In genomic region chr19:59630706-59631105, GRCm38 (mm10) we compare ENCODE assay signal across 10 mouse cellular contexts.
"Had no signal": no experiment of that assay in that cellular context is flagged by ENCODE, and none has a peak within 500 bp of the region (broad histone marks: within the 10 kb centered on the region; RNA-seq: fewer than 3 reads in every experiment).

No protein-coding gene starts in this region.

- H3K27ac ChIP-seq: left cerebral cortex, adult 2 months; limb, embryonic 15.5 days; liver, embryonic 12.5 days; midbrain, embryonic 12.5 days had no signal

- ATAC-seq: intestine, embryonic 16.5 days; liver, embryonic 12.5 days had no signal

- H3K36me3 ChIP-seq: limb, embryonic 15.5 days; liver, embryonic 12.5 days; midbrain, embryonic 12.5 days had no signal

- DNase-seq: lung, embryonic 14.5 days; lung, postnatal 10 days; lung, postnatal 4 days; right cerebral cortex, postnatal 14 days had no signal

- H3K9ac ChIP-seq: limb, embryonic 15.5 days; liver, embryonic 12.5 days; lung, embryonic 14.5 days; midbrain, embryonic 12.5 days had no signal

- H3K27me3 ChIP-seq: limb, embryonic 15.5 days; liver, embryonic 12.5 days; megakaryocyte, embryonic 14.5 days had no signal

- H3K4me2 ChIP-seq: limb, embryonic 15.5 days; liver, embryonic 12.5 days; lung, embryonic 14.5 days; midbrain, embryonic 12.5 days had no signal

- H3K4me1 ChIP-seq: liver, embryonic 12.5 days; megakaryocyte, embryonic 14.5 days had no signal

- H3K4me3 ChIP-seq: left cerebral cortex, adult 2 months; limb, embryonic 15.5 days; liver, embryonic 12.5 days; megakaryocyte, embryonic 14.5 days; midbrain, embryonic 12.5 days had no signal

- H3K9me3 ChIP-seq: limb, embryonic 15.5 days; liver, embryonic 12.5 days; megakaryocyte, embryonic 14.5 days; midbrain, embryonic 12.5 days had no signal
